Mouse (Mus musculus) liver, embryonic 16.5 days (tissue): Measurements from ENCODE around the gene Vmn1r68. TPM values are rescaled to one million over a fixed set of nuclear protein-coding genes. Genes with fewer than 3 reads are reported as not detected.
A peak's percentile ranks its signal among the peaks of the same experiment; 100 is the strongest.

ENCODE experiments used
- ATAC-seq: fragments of 200-750 bp; cut with Nextera tagmentation; 2 replicates; pipeline ENCODE4 v1.8.0; 2017; ENCODE audit warnings: low read depth, mild to moderate bottlenecking, moderate number of reproducible peaks, moderate library complexity
- H3K27ac ChIP-seq: fragments of 300-500 bp; sonication (generic); 2 replicates; pipeline ENCODE4 v1.5.1; 2014; ENCODE audit warnings: mild to moderate bottlenecking, low read length
- H3K27me3 ChIP-seq: fragments of 300-500 bp; sonication (generic); 2 replicates; pipeline ENCODE4 v1.6.1; 2014; ENCODE audit warnings: low read depth, low read length, mixed read lengths; ENCODE audit not compliant: control insufficient read depth, insufficient read depth
- H3K36me3 ChIP-seq: fragments of 300-500 bp; sonication (generic); 2 replicates; pipeline ENCODE4 v1.6.1; 2014; ENCODE audit warnings: mild to moderate bottlenecking; ENCODE audit not compliant: control insufficient read depth, insufficient read depth
- H3K4me1 ChIP-seq: fragments of 300-500 bp; sonication (generic); 2 replicates; pipeline ENCODE4 v1.6.1; 2014; ENCODE audit warnings: low read depth, low read length, mixed read lengths; ENCODE audit not compliant: control insufficient read depth
- H3K4me2 ChIP-seq: fragments of 300-500 bp; sonication (generic); 2 replicates; pipeline ENCODE4 v1.6.1; 2014; ENCODE audit warnings: low read depth, low read length, mixed read lengths
- H3K4me3 ChIP-seq: fragments of 300-500 bp; sonication (generic); 2 replicates; pipeline ENCODE4 v1.5.1; 2014; ENCODE audit warnings: low read depth, mild to moderate bottlenecking, low read length
- H3K9ac ChIP-seq: fragments of 300-500 bp; sonication (generic); 2 replicates; pipeline ENCODE4 v1.6.1; 2014; ENCODE audit warnings: low read depth, low read length
- H3K9me3 ChIP-seq: fragments of 300-500 bp; sonication (generic); replicated peaks from 2 replicates; pipeline ENCODE4 v1.6.1; 2016; ENCODE audit warnings: low read length; ENCODE audit not compliant: control insufficient read depth
- WGBS: fragments of 180-500 bp; shearing (Covaris S2); extraction: QIAGEN DNeasy Blood & Tissue Kit; methylation state at CpG from one replicate; pipeline ENCODE4 v1.1.7; 2014; ENCODE audit not compliant: insufficient replicate concordance; 5-methylcytosine and 5-hydroxymethylcytosine counted together
- polyA plus RNA-seq: library from polyadenylated mRNA; unstranded; fragments of >200 nt; fragmentation: Nextera tagmentation; extraction: Ambion mirVana; gene quantifications from 2 replicates; pipeline ENCODE4 v1.2.1, GENCODE M21; 2015

The Vmn1r68 gene
- polyA plus RNA-seq = not detected in 2 replicates

GRCm38 (mm10) chr7:10558385-10558784 lies at the start of gene Vmn1r68:
Gene Vmn1r68, minus strand, starts transcription at chr7:10558485.
- WGBS = 42% methylated on average over 2 of the region's 2 CpGs
- no peak within 1 kb of the TSS for H3K4me3 ChIP-seq
- H3K9me3 ChIP-seq = no peaks in the 10 kb centered on the region
- no peak within 1 kb of the TSS for H3K4me2 ChIP-seq
- no peaks in the 10 kb centered on the region for H3K36me3 ChIP-seq
- no peak for ATAC-seq
- no peak within 1 kb of the TSS for H3K9ac ChIP-seq
- H3K27ac ChIP-seq = no peak within 1 kb of the TSS
- H3K27me3 ChIP-seq = no peaks in the 10 kb centered on the region
- no peaks in the 10 kb centered on the region for H3K4me1 ChIP-seq

GRCm38 (mm10) chr7:10495578-10495977 lies 62.7 kb downstream of the Vmn1r68 start:
- Histone ChIP-seq H3K4me3 (no peak overlapping the region; the same call in 1 of the 2 replicates), H3K4me1 (peaks cover 3% of the 10 kb centered on the region; the same call in 1 of the 2 replicates), H3K27ac (no peak overlapping the region), H3K4me2 (peak overlapping the region; percentile 72; the same call in 1 of the 2 replicates), H3K9ac (no peak overlapping the region), H3K27me3 (no peaks in the 10 kb centered on the region), H3K9me3 (no peaks in the 10 kb centered on the region), H3K36me3 (peaks cover under 1% of the 10 kb centered on the region; the same call in 1 of the 2 replicates)
- ATAC-seq = no peak
- WGBS = 26% methylated on average over 6 of the region's 6 CpGs

DNA sequence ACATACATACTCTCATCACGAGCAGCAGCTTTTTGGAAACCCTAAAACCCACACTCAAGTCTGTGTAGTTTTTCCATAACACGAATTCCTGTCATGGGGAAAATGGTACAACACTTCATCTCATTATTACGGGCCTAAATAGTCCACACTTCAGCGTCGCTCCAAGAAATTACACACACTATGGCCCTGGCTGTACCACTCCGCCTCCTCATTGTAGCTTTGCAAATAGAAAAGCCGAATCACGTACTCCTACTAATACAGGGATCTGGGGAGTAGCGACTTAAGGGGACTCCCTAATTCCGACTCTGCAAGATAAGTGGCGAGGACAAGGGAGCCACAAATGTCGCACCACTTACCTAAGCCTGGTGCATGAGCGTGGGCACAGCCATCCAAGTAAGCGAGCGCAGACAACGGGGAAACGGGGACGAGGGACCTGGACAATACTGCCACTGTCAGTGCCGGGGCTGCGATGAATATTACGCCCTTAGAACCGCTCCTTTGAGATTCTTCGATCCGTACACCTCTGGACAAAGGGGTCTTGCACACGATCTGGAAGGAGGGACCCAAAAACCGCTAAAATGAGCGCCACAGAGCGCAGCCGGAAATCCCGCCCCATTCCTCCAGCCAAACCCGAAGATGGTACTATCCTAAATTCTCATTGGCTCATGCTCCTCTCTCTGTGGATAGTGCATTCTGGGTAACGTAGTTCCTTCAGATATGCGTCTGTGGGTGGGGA lies 63.3 kb downstream of the Vmn1r68 start, which contains the start of gene Zik1:
Zik1 (minus strand) TSS at position 609 of the 736 bp plus-strand sequence.
- WGBS = 1% methylated on average over 33 of the region's 33 CpGs
- ATAC-seq = peak; percentile 98
- peaks cover 2% of the 10 kb centered on the region; the same call in 1 of the 2 replicates for H3K36me3 ChIP-seq
- H3K4me1 ChIP-seq = peaks cover 3% of the 10 kb centered on the region; the same call in 1 of the 2 replicates
- no peaks in the 10 kb centered on the region for H3K9me3 ChIP-seq
- H3K27ac ChIP-seq = no peak within 1 kb of the TSS
- H3K9ac ChIP-seq = peak within 1 kb of the TSS; percentile 61
- peak within 1 kb of the TSS; percentile 68 for H3K4me3 ChIP-seq
- peak within 1 kb of the TSS; percentile 72 for H3K4me2 ChIP-seq
- H3K27me3 ChIP-seq = no peaks in the 10 kb centered on the region

- H3K27ac ChIP-seq = no peak overlapping the region
- ATAC-seq = no peak
- H3K4me2 ChIP-seq = no peak overlapping the region
- H3K9me3 ChIP-seq = no peaks in the 10 kb centered on the region
- H3K36me3 ChIP-seq = no peaks in the 10 kb centered on the region
- H3K4me3 ChIP-seq = no peak overlapping the region
- H3K4me1 ChIP-seq = no peaks in the 10 kb centered on the region
- no peak overlapping the region for H3K9ac ChIP-seq
- H3K27me3 ChIP-seq = no peaks in the 10 kb centered on the region
- 51% methylated on average over 18 of the region's 18 CpGs for WGBS
Observed at GRCm38 (mm10) chr7:10480588-10481233, 77.6 kb downstream of the Vmn1r68 start.

GRCm38 (mm10) chr7:10479813-10480212 lies 78.5 kb downstream of the Vmn1r68 start:
- Histone ChIP-seq H3K4me3 (no peak overlapping the region), H3K27ac (no peak overlapping the region), H3K9me3 (no peaks in the 10 kb centered on the region), H3K36me3 (no peaks in the 10 kb centered on the region), H3K4me1 (no peaks in the 10 kb centered on the region), H3K27me3 (no peaks in the 10 kb centered on the region), H3K9ac (no peak overlapping the region), H3K4me2 (no peak overlapping the region)
- ATAC-seq = no peak

DNA sequence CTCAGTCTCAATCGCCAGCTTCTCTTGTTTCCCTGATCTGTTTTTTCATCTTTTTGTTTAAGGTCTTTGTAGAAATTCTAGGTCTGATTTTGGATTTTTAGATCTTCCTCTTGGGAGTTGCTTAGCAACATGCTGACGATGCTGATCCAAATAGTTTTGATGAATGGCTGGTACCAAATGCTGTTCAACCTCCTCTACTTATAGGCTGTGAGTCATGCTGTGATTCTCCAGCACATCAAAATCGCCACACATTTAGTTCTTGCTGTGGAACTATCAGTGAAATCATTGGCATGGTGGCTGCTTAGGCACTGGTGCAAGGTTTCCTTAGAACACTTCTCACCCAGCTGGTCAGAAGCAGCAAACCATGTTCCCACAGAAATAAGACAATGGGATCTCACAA lies 100.1 kb downstream of the Vmn1r68 start:
- Histone ChIP-seq H3K4me2 (no peak overlapping the region), H3K27ac (no peak overlapping the region), H3K36me3 (no peaks in the 10 kb centered on the region), H3K9ac (no peak overlapping the region), H3K4me3 (no peak overlapping the region), H3K4me1 (no peaks in the 10 kb centered on the region), H3K27me3 (no peaks in the 10 kb centered on the region), H3K9me3 (no peaks in the 10 kb centered on the region)
- ATAC-seq = no peak
- WGBS = 33% methylated on average over 3 of the region's 3 CpGs

Other genes starting within 250 kb of the Vmn1r68 start
- gene Vmn1r67, start 115.2 kb downstream of the Vmn1r68 start, polyA plus RNA-seq = not detected in 2 replicates
- 1.6 and 1.7 TPM in 2 replicates for gene Zik1, start 63.1 kb downstream of the Vmn1r68 start, polyA plus RNA-seq
- not detected in 2 replicates for gene Vmn1r69, start 55.2 kb upstream of the Vmn1r68 start, polyA plus RNA-seq
- not detected in 2 replicates for gene Vmn1r70, start 73.0 kb upstream of the Vmn1r68 start, polyA plus RNA-seq
- gene Nlrp4b, start 129.3 kb upstream of the Vmn1r68 start, polyA plus RNA-seq = not detected in 2 replicates
- gene Vmn1r71, start 195.9 kb upstream of the Vmn1r68 start, polyA plus RNA-seq = not detected in 2 replicates